Mouse (Mus musculus): ENCODE measurements around the gene Crim1. TPM values are rescaled to one million over a fixed set of nuclear protein-coding genes. Genes with fewer than 3 reads are reported as not detected.

Gene Crim1
- polyA plus RNA-seq, 1 experiment, result 55.2 TPM

- no peak overlapping the region for H3K27ac ChIP-seq (ENCODE audit: insufficient read depth, low read length)
- TF ChIP-seq POLR2A (IDR thresholded peaks at IDR 0.05; ENCODE audit: low read depth, low read length), result no peak
- no peak for TF ChIP-seq CTCF (IDR thresholded peaks at IDR 0.05; ENCODE audit: borderline replicate concordance, insufficient read depth, low read length)
- peaks cover 32% of the 10 kb centered on the region for H3K4me1 ChIP-seq (ENCODE audit: control insufficient read depth, insufficient read depth, low read length)
- H3K4me3 ChIP-seq (ENCODE audit: insufficient read depth, low read length), result no peak overlapping the region
Measured at GRCm38 (mm10) chr17:78221860-78222259, 21.8 kb downstream of the Crim1 start.

- no peak overlapping the region for H3K4me3 ChIP-seq (ENCODE audit: insufficient read depth, low read length)
- H3K27ac ChIP-seq (ENCODE audit: insufficient read depth, low read length), result no peak overlapping the region
- peaks cover 22% of the 10 kb centered on the region for H3K4me1 ChIP-seq (ENCODE audit: control insufficient read depth, insufficient read depth, low read length)
- TF ChIP-seq CTCF (IDR thresholded peaks at IDR 0.05; ENCODE audit: borderline replicate concordance, insufficient read depth, low read length) (no peak), POLR2A (IDR thresholded peaks at IDR 0.05; ENCODE audit: low read depth, low read length) (no peak)
Measured at GRCm38 (mm10) chr17:78223988-78224387, 23.9 kb downstream of the Crim1 start.

DNA sequence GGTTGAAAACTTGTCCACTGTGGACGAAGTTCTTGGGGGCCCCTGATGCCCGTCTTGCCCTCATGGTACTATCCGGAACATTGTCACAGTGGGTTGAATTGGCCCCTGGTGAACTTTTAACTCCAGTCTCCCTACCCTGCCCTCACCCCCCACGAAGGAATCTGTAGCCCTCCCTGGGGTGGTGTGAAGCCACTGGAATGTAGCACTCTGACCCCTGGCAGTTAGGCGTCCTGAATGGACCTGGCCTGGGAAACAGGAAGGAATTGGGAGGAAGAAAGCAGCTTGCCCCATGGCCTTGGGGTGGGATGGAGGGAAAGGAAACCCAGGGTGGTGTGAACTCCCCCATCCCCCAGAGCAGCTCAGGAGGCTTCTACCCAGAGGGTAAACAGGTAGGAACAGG, 25.5 kb downstream of the Crim1 start:
- TF ChIP-seq POLR2A (IDR thresholded peaks at IDR 0.05; ENCODE audit: low read depth, low read length) (no peak), CTCF (IDR thresholded peaks at IDR 0.05; ENCODE audit: borderline replicate concordance, insufficient read depth, low read length) (no peak)
- Histone ChIP-seq H3K27ac (ENCODE audit: insufficient read depth, low read length) (no peak overlapping the region), H3K4me1 (ENCODE audit: control insufficient read depth, insufficient read depth, low read length) (peaks cover 20% of the 10 kb centered on the region), H3K4me3 (ENCODE audit: insufficient read depth, low read length) (no peak overlapping the region)

DNA sequence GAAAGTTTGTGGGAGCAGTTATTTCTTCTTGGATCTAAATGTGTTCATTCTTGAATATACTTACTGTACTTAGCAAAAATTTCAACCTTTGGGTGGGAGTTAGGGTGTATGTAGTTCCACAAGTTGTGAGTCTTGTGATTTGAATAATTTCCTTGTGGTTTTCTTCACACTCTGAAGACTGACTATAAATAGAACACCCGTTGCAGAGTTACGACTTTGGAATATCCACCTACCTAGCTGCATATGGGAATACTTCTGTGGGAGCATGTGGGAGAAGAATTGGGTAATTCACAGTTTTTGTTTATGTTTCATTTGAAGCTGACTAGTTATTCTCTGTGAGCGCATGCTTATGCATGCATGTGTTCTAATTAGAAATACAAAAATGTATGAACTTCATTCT, 27.2 kb downstream of the Crim1 start:
- H3K27ac ChIP-seq (ENCODE audit: insufficient read depth, low read length), result peak overlapping the region; percentile 14; the same call in 1 of the 2 replicates
- TF ChIP-seq CTCF (IDR thresholded peaks at IDR 0.05; ENCODE audit: borderline replicate concordance, insufficient read depth, low read length), result no peak
- no peak for TF ChIP-seq POLR2A (IDR thresholded peaks at IDR 0.05; ENCODE audit: low read depth, low read length)

GRCm38 (mm10) chr17:78231567-78231966, 31.5 kb downstream of the Crim1 start:
- Histone ChIP-seq H3K27ac (ENCODE audit: insufficient read depth, low read length) (no peak overlapping the region), H3K4me3 (ENCODE audit: insufficient read depth, low read length) (no peak overlapping the region), H3K4me1 (ENCODE audit: control insufficient read depth, insufficient read depth, low read length) (peaks cover 12% of the 10 kb centered on the region)
- TF ChIP-seq CTCF (IDR thresholded peaks at IDR 0.05; ENCODE audit: borderline replicate concordance, insufficient read depth, low read length) (no peak), POLR2A (IDR thresholded peaks at IDR 0.05; ENCODE audit: low read depth, low read length) (no peak)

More for the DNA sequence above, 27.2 kb downstream of the Crim1 start:
- peaks cover 21% of the 10 kb centered on the region for H3K4me1 ChIP-seq (ENCODE audit: control insufficient read depth, insufficient read depth, low read length)
- no peak overlapping the region for H3K4me3 ChIP-seq (ENCODE audit: insufficient read depth, low read length)

GRCm38 (mm10) chr17:78232703-78233102, 32.7 kb downstream of the Crim1 start:
- H3K4me3 ChIP-seq (ENCODE audit: insufficient read depth, low read length), result no peak overlapping the region
- no peak for TF ChIP-seq CTCF (IDR thresholded peaks at IDR 0.05; ENCODE audit: borderline replicate concordance, insufficient read depth, low read length)
- no peak for TF ChIP-seq POLR2A (IDR thresholded peaks at IDR 0.05; ENCODE audit: low read depth, low read length)
- peaks cover 7% of the 10 kb centered on the region for H3K4me1 ChIP-seq (ENCODE audit: control insufficient read depth, insufficient read depth, low read length)
- no peak overlapping the region for H3K27ac ChIP-seq (ENCODE audit: insufficient read depth, low read length)

GRCm38 (mm10) chr17:78233873-78234272, 33.8 kb downstream of the Crim1 start:
- TF ChIP-seq CTCF (IDR thresholded peaks at IDR 0.05; ENCODE audit: borderline replicate concordance, insufficient read depth, low read length) (no peak), POLR2A (IDR thresholded peaks at IDR 0.05; ENCODE audit: low read depth, low read length) (no peak)
- Histone ChIP-seq H3K4me3 (ENCODE audit: insufficient read depth, low read length) (no peak overlapping the region), H3K4me1 (ENCODE audit: control insufficient read depth, insufficient read depth, low read length) (peaks cover 3% of the 10 kb centered on the region; the same call in 1 of the 2 replicates), H3K27ac (ENCODE audit: insufficient read depth, low read length) (no peak overlapping the region)

- no peak for TF ChIP-seq POLR2A (IDR thresholded peaks at IDR 0.05; ENCODE audit: low read depth, low read length)
- no peak for TF ChIP-seq CTCF (IDR thresholded peaks at IDR 0.05; ENCODE audit: borderline replicate concordance, insufficient read depth, low read length)
- Histone ChIP-seq H3K4me3 (ENCODE audit: insufficient read depth, low read length) (no peak overlapping the region), H3K4me1 (ENCODE audit: control insufficient read depth, insufficient read depth, low read length) (peaks cover 9% of the 10 kb centered on the region), H3K27ac (ENCODE audit: insufficient read depth, low read length) (no peak overlapping the region)
Measured at GRCm38 (mm10) chr17:78236126-78236525, 36.1 kb downstream of the Crim1 start.

DNA sequence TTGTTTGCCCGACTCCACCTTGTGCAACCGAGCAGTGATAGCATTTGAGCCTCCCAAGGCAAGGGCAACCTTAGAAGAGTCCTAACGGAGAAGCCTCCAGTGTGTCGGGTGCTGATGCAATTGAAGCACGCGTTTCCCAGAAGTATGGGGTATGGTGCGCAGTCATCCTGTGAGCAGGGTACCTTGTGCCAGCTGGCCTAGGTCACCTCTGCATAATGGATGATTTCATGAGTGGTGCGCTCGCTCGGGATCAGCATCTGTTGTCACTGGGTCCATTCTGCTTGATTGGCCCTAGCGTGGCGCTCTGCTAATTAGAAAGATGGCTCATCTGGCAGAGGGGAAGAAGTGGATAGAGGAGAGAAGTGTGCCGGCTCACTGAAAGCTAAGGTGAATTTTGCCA, 37.9 kb downstream of the Crim1 start:
- no peak overlapping the region for H3K4me3 ChIP-seq (ENCODE audit: insufficient read depth, low read length)
- H3K4me1 ChIP-seq (ENCODE audit: control insufficient read depth, insufficient read depth, low read length), result peaks cover 11% of the 10 kb centered on the region; the same call in 1 of the 2 replicates
- no peak overlapping the region for H3K27ac ChIP-seq (ENCODE audit: insufficient read depth, low read length)
- no peak for TF ChIP-seq POLR2A (IDR thresholded peaks at IDR 0.05; ENCODE audit: low read depth, low read length)

GRCm38 (mm10) chr17:78240161-78240560, 40.1 kb downstream of the Crim1 start:
- no peak overlapping the region for H3K4me3 ChIP-seq (ENCODE audit: insufficient read depth, low read length)
- peaks cover 17% of the 10 kb centered on the region for H3K4me1 ChIP-seq (ENCODE audit: control insufficient read depth, insufficient read depth, low read length)
- H3K27ac ChIP-seq (ENCODE audit: insufficient read depth, low read length), result no peak overlapping the region
- TF ChIP-seq POLR2A (IDR thresholded peaks at IDR 0.05; ENCODE audit: low read depth, low read length), result no peak
- TF ChIP-seq CTCF (IDR thresholded peaks at IDR 0.05; ENCODE audit: borderline replicate concordance, insufficient read depth, low read length), result no peak

GRCm38 (mm10) chr17:78241238-78241637, 41.2 kb downstream of the Crim1 start:
- peaks cover 23% of the 10 kb centered on the region for H3K4me1 ChIP-seq (ENCODE audit: control insufficient read depth, insufficient read depth, low read length)
- H3K4me3 ChIP-seq (ENCODE audit: insufficient read depth, low read length), result no peak overlapping the region
- no peak for TF ChIP-seq CTCF (IDR thresholded peaks at IDR 0.05; ENCODE audit: borderline replicate concordance, insufficient read depth, low read length)
- no peak for TF ChIP-seq POLR2A (IDR thresholded peaks at IDR 0.05; ENCODE audit: low read depth, low read length)
- no peak overlapping the region for H3K27ac ChIP-seq (ENCODE audit: insufficient read depth, low read length)

Data from embryonic fibroblast, embryonic 13.5 days (primary cell).